Mouse (Mus musculus): ENCODE results near the gene Rfx8. TPM values are rescaled to one million over a fixed set of nuclear protein-coding genes. Genes with fewer than 3 reads are reported as not detected.

Rfx8 gene
- polyA plus RNA-seq, 1 experiment, result 0.02 TPM

GRCm38 (mm10) chr1:39733876-39734275 lies 13.1 kb upstream of the Rfx8 start:
- no peak overlapping the region for H3ac ChIP-seq (ENCODE audit: control insufficient read depth, insufficient read length, low read depth)

GRCm38 (mm10) chr1:39732081-39732480 lies 11.3 kb upstream of the Rfx8 start:
- Histone ChIP-seq H3K36me3 (ENCODE audit: control insufficient read depth, insufficient read depth) (no peaks in the 10 kb centered on the region), H3K79me2 (ENCODE audit: control insufficient read depth, insufficient read depth) (no peaks in the 10 kb centered on the region), H3K4me3 (ENCODE audit: insufficient read depth, poor library complexity, severe bottlenecking) (no peak overlapping the region), H3K79me3 (ENCODE audit: low read depth) (no peaks in the 10 kb centered on the region), H3K27me3 (ENCODE audit: control insufficient read depth, insufficient read depth, insufficient read length) (no peaks in the 10 kb centered on the region), H3ac (ENCODE audit: control insufficient read depth, insufficient read length, low read depth) (no peak overlapping the region)
- TF ChIP-seq CEBPB (IDR thresholded peaks at IDR 0.05; ENCODE audit: low read depth) (no peak), MYOD1 (IDR thresholded peaks at IDR 0.05; ENCODE audit: control insufficient read depth, insufficient read length, low read depth) (no peak), USF1 (IDR thresholded peaks at IDR 0.05; ENCODE audit: low read depth) (no peak), MAX (IDR thresholded peaks at IDR 0.05) (no peak), FOSL1 (IDR thresholded peaks at IDR 0.05; ENCODE audit: insufficient read depth, low read length, poor library complexity, severe bottlenecking) (no peak), CTCF (IDR thresholded peaks at IDR 0.05; ENCODE audit: control insufficient read depth, insufficient read depth, insufficient read length) (no peak), MYOG (IDR thresholded peaks at IDR 0.05; ENCODE audit: control insufficient read depth, extremely low read depth, insufficient read length) (no peak)

More at GRCm38 (mm10) chr1:39733876-39734275, 13.1 kb upstream of the Rfx8 start:
- no peaks in the 10 kb centered on the region for H3K79me2 ChIP-seq (ENCODE audit: control insufficient read depth, insufficient read depth)
- H3K36me3 ChIP-seq (ENCODE audit: control insufficient read depth, insufficient read depth), result no peaks in the 10 kb centered on the region
- H3K79me3 ChIP-seq (ENCODE audit: low read depth), result no peaks in the 10 kb centered on the region
- TF ChIP-seq CEBPB (IDR thresholded peaks at IDR 0.05; ENCODE audit: low read depth) (no peak), USF1 (IDR thresholded peaks at IDR 0.05; ENCODE audit: low read depth) (no peak), MYOD1 (IDR thresholded peaks at IDR 0.05; ENCODE audit: control insufficient read depth, insufficient read length, low read depth) (no peak), MAX (IDR thresholded peaks at IDR 0.05) (no peak), FOSL1 (IDR thresholded peaks at IDR 0.05; ENCODE audit: insufficient read depth, low read length, poor library complexity, severe bottlenecking) (no peak), CTCF (IDR thresholded peaks at IDR 0.05; ENCODE audit: control insufficient read depth, insufficient read depth, insufficient read length) (no peak), MYOG (IDR thresholded peaks at IDR 0.05; ENCODE audit: control insufficient read depth, extremely low read depth, insufficient read length) (no peak)
- H3K4me3 ChIP-seq (ENCODE audit: insufficient read depth, poor library complexity, severe bottlenecking), result no peak overlapping the region
- no peaks in the 10 kb centered on the region for H3K27me3 ChIP-seq (ENCODE audit: control insufficient read depth, insufficient read depth, insufficient read length)

GRCm38 (mm10) chr1:39731543-39731942 lies 10.7 kb upstream of the Rfx8 start:
- Histone ChIP-seq H3K79me2 (ENCODE audit: control insufficient read depth, insufficient read depth) (no peaks in the 10 kb centered on the region), H3K4me3 (ENCODE audit: insufficient read depth, poor library complexity, severe bottlenecking) (no peak overlapping the region), H3ac (ENCODE audit: control insufficient read depth, insufficient read length, low read depth) (no peak overlapping the region), H3K27me3 (ENCODE audit: control insufficient read depth, insufficient read depth, insufficient read length) (no peaks in the 10 kb centered on the region), H3K36me3 (ENCODE audit: control insufficient read depth, insufficient read depth) (no peaks in the 10 kb centered on the region), H3K79me3 (ENCODE audit: low read depth) (no peaks in the 10 kb centered on the region)
- TF ChIP-seq CTCF (IDR thresholded peaks at IDR 0.05; ENCODE audit: control insufficient read depth, insufficient read depth, insufficient read length), result no peak

DNA sequence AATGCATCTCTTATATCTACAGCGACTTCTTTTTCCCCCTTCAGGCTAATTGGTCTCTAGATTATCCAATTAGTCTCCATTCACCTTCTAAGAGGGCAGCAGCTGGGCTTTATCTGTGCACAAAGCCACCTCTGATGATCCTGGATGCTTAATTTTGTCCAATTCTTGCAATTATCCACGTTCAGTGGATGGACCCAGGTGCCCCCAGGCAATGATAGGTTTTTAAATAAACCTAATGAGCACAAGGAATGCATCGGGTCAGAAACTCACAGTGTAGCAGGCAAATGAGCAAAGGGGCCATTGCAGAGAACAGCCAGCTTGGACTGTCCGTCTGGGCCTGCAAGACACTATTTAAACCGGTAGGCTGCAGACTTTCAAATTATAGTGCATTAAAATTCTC lies 10.1 kb upstream of the Rfx8 start:
- Histone ChIP-seq H3K79me3 (ENCODE audit: low read depth) (no peaks in the 10 kb centered on the region), H3K36me3 (ENCODE audit: control insufficient read depth, insufficient read depth) (no peaks in the 10 kb centered on the region), H3K79me2 (ENCODE audit: control insufficient read depth, insufficient read depth) (no peaks in the 10 kb centered on the region), H3K27me3 (ENCODE audit: control insufficient read depth, insufficient read depth, insufficient read length) (no peaks in the 10 kb centered on the region), H3ac (ENCODE audit: control insufficient read depth, insufficient read length, low read depth) (no peak overlapping the region), H3K4me3 (ENCODE audit: insufficient read depth, poor library complexity, severe bottlenecking) (no peak overlapping the region)
- TF ChIP-seq MAX (IDR thresholded peaks at IDR 0.05) (no peak), CEBPB (IDR thresholded peaks at IDR 0.05; ENCODE audit: low read depth) (no peak)

DNA sequence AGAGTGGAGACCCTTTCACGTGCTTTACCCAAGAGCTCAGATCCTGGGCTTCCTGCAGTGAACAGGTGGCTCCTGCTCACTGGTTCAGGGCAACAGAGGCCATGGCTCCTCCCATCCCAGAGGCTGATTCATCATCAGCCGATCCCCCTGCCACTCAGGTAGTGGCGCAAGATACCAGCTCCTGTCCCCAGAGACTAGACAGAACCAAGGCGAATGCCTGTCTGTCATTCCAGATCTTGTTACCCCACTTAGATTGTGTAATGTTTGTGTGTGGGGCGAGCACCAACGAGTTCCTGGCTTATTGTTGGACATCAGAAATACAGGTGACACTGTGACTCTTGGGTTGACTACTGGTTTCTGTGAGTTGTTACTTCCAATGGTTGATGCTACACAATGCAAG lies 9.1 kb upstream of the Rfx8 start:
- no peaks in the 10 kb centered on the region for H3K79me3 ChIP-seq (ENCODE audit: low read depth)
- no peaks in the 10 kb centered on the region for H3K36me3 ChIP-seq (ENCODE audit: control insufficient read depth, insufficient read depth)
- H3K27me3 ChIP-seq (ENCODE audit: control insufficient read depth, insufficient read depth, insufficient read length), result no peaks in the 10 kb centered on the region
- H3ac ChIP-seq (ENCODE audit: control insufficient read depth, insufficient read length, low read depth), result no peak overlapping the region
- no peak for TF ChIP-seq MYOD1 (IDR thresholded peaks at IDR 0.05; ENCODE audit: control insufficient read depth, insufficient read length, low read depth)
- no peak for TF ChIP-seq MAX (IDR thresholded peaks at IDR 0.05)
- TF ChIP-seq CTCF (IDR thresholded peaks at IDR 0.05; ENCODE audit: control insufficient read depth, insufficient read depth, insufficient read length), result no peak
- no peak for TF ChIP-seq USF1 (IDR thresholded peaks at IDR 0.05; ENCODE audit: low read depth)
- TF ChIP-seq CEBPB (IDR thresholded peaks at IDR 0.05; ENCODE audit: low read depth), result no peak
- TF ChIP-seq MYOG (IDR thresholded peaks at IDR 0.05; ENCODE audit: control insufficient read depth, extremely low read depth, insufficient read length), result no peak
- no peak for TF ChIP-seq FOSL1 (IDR thresholded peaks at IDR 0.05; ENCODE audit: insufficient read depth, low read length, poor library complexity, severe bottlenecking)
- H3K4me3 ChIP-seq (ENCODE audit: insufficient read depth, poor library complexity, severe bottlenecking), result no peak overlapping the region
- H3K79me2 ChIP-seq (ENCODE audit: control insufficient read depth, insufficient read depth), result no peaks in the 10 kb centered on the region

DNA sequence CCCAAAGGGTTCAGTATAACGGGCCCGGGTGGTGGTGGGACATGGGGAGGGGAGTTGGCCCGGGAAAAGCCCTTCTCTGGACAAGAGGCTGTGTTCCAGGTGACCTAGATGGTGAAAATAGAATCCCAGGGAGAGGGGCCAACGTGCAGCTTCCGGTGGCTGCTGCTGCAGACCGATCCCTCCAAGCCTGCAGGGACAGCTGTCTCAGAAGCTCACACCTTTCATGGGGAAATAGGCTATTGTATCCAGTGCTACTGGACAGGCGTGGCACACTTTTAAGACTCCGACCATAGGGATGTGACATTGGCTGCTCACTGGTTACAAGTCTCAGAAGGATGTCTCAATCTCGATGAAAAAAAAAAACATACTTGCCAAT lies 542 bp upstream of the Rfx8 start:
- H3K79me2 ChIP-seq (ENCODE audit: control insufficient read depth, insufficient read depth), result no peaks in the 10 kb centered on the region
- H3K27me3 ChIP-seq (ENCODE audit: control insufficient read depth, insufficient read depth, insufficient read length), result no peaks in the 10 kb centered on the region
- H3K36me3 ChIP-seq (ENCODE audit: control insufficient read depth, insufficient read depth), result no peaks in the 10 kb centered on the region
- no peak for TF ChIP-seq USF1 (IDR thresholded peaks at IDR 0.05; ENCODE audit: low read depth)
- TF ChIP-seq MYOG (IDR thresholded peaks at IDR 0.05; ENCODE audit: control insufficient read depth, extremely low read depth, insufficient read length), result no peak
- no peak for TF ChIP-seq MAX (IDR thresholded peaks at IDR 0.05)
- TF ChIP-seq CEBPB (IDR thresholded peaks at IDR 0.05; ENCODE audit: low read depth), result no peak
- TF ChIP-seq CTCF (IDR thresholded peaks at IDR 0.05; ENCODE audit: control insufficient read depth, insufficient read depth, insufficient read length), result no peak
- TF ChIP-seq FOSL1 (IDR thresholded peaks at IDR 0.05; ENCODE audit: insufficient read depth, low read length, poor library complexity, severe bottlenecking), result no peak
- no peak for TF ChIP-seq MYOD1 (IDR thresholded peaks at IDR 0.05; ENCODE audit: control insufficient read depth, insufficient read length, low read depth)
- no peak overlapping the region for H3ac ChIP-seq (ENCODE audit: control insufficient read depth, insufficient read length, low read depth)
- no peak overlapping the region for H3K4me3 ChIP-seq (ENCODE audit: insufficient read depth, poor library complexity, severe bottlenecking)
- H3K79me3 ChIP-seq (ENCODE audit: low read depth), result no peaks in the 10 kb centered on the region
